Mouse (Mus musculus): ENCODE measurements around the gene Trappc6a. TPM values are rescaled to one million over a fixed set of nuclear protein-coding genes. Genes with fewer than 3 reads are reported as not detected.

The Trappc6a gene
- polyA plus RNA-seq, 1 experiment from 2014 or later, result 101 TPM

- WGBS, result 65% methylated on average over 5 of the region's 5 CpGs
- Histone ChIP-seq H3K4me1 (peaks cover 18% of the 10 kb centered on the region; the same call in 1 of the 2 replicates), H3K9ac (no peak overlapping the region), H3K36me3 (peaks cover 7% of the 10 kb centered on the region; the same call in 1 of the 2 replicates), H3K4me3 (replicated peaks) (no peak overlapping the region), H3K4me2 (replicated peaks) (no peak overlapping the region), H3K9me3 (replicated peaks) (no peaks in the 10 kb centered on the region), H3K27ac (replicated peaks) (no peak overlapping the region), H3K27me3 (no peaks in the 10 kb centered on the region)
- ATAC-seq (ENCODE audit: insufficient number of reproducible peaks, low FRiP score, low TSS enrichment, low read depth), result no peak
Measured at GRCm38 (mm10) chr7:19551634-19552033, 43.4 kb downstream of the Trappc6a start.

- Histone ChIP-seq H3K4me2 (replicated peaks) (no peak overlapping the region), H3K9me3 (replicated peaks) (no peaks in the 10 kb centered on the region), H3K4me1 (0 out of 2 replicates have a peak, but pooled peaks cover 17% of the 10 kb centered on the region), H3K4me3 (replicated peaks) (no peak overlapping the region), H3K27ac (replicated peaks) (no peak overlapping the region), H3K36me3 (peaks cover 7% of the 10 kb centered on the region; the same call in 1 of the 2 replicates), H3K27me3 (no peaks in the 10 kb centered on the region), H3K9ac (no peak overlapping the region)
- ATAC-seq (ENCODE audit: insufficient number of reproducible peaks, low FRiP score, low TSS enrichment, low read depth), result no peak
- WGBS, result 75% methylated on average over 2 of the region's 2 CpGs
Measured at GRCm38 (mm10) chr7:19552443-19552842, 44.2 kb downstream of the Trappc6a start.

GRCm38 (mm10) chr7:19554168-19554567 lies 46.0 kb downstream of the Trappc6a start:
- WGBS, result 74% methylated on average over 1 of the region's 1 CpGs
- H3K36me3 ChIP-seq, result peaks cover 7% of the 10 kb centered on the region; the same call in 1 of the 2 replicates
- H3K4me2 ChIP-seq (replicated peaks), result no peak overlapping the region
- H3K27ac ChIP-seq (replicated peaks), result no peak overlapping the region
- no peak overlapping the region for H3K4me3 ChIP-seq (replicated peaks)
- H3K27me3 ChIP-seq, result no peaks in the 10 kb centered on the region
- ATAC-seq (ENCODE audit: insufficient number of reproducible peaks, low FRiP score, low TSS enrichment, low read depth), result no peak
- peaks cover 28% of the 10 kb centered on the region for H3K4me1 ChIP-seq
- no peak overlapping the region for H3K9ac ChIP-seq
- H3K9me3 ChIP-seq (replicated peaks), result no peaks in the 10 kb centered on the region

GRCm38 (mm10) chr7:19557086-19557485 lies 48.9 kb downstream of the Trappc6a start:
- Histone ChIP-seq H3K27ac (replicated peaks) (no peak overlapping the region), H3K4me2 (replicated peaks) (no peak overlapping the region), H3K27me3 (no peaks in the 10 kb centered on the region), H3K9me3 (replicated peaks) (no peaks in the 10 kb centered on the region), H3K9ac (no peak overlapping the region), H3K36me3 (peaks cover 7% of the 10 kb centered on the region; the same call in 1 of the 2 replicates), H3K4me1 (peaks cover 46% of the 10 kb centered on the region), H3K4me3 (replicated peaks) (no peak overlapping the region)
- ATAC-seq (ENCODE audit: insufficient number of reproducible peaks, low FRiP score, low TSS enrichment, low read depth), result no peak
- 92% methylated on average over 2 of the region's 2 CpGs for WGBS

- Histone ChIP-seq H3K9ac (no peak overlapping the region), H3K27ac (replicated peaks) (no peak overlapping the region), H3K4me2 (replicated peaks) (no peak overlapping the region), H3K36me3 (peaks cover 7% of the 10 kb centered on the region; the same call in 1 of the 2 replicates), H3K4me1 (peaks cover 49% of the 10 kb centered on the region), H3K9me3 (replicated peaks) (no peaks in the 10 kb centered on the region), H3K27me3 (no peaks in the 10 kb centered on the region), H3K4me3 (replicated peaks) (no peak overlapping the region)
- WGBS, result 94% methylated on average over 6 of the region's 6 CpGs
- no peak for ATAC-seq (ENCODE audit: insufficient number of reproducible peaks, low FRiP score, low TSS enrichment, low read depth)
Measured at GRCm38 (mm10) chr7:19557982-19558900, 50.0 kb downstream of the Trappc6a start.

GRCm38 (mm10) chr7:19558965-19559364 lies 50.8 kb downstream of the Trappc6a start:
- ATAC-seq (ENCODE audit: insufficient number of reproducible peaks, low FRiP score, low TSS enrichment, low read depth), result no peak
- 51% methylated on average over 2 of the region's 2 CpGs for whole genome bisulfite sequencing
- H3K4me3 ChIP-seq (replicated peaks), result 0 out of 2 replicates have a peak overlapping the region, but pooled peaks have one; percentile 3
- H3K9ac ChIP-seq, result no peak overlapping the region
- peaks cover 55% of the 10 kb centered on the region for H3K4me1 ChIP-seq
- no peak overlapping the region for H3K27ac ChIP-seq (replicated peaks)
- H3K9me3 ChIP-seq (replicated peaks), result no peaks in the 10 kb centered on the region
- peaks cover 8% of the 10 kb centered on the region for H3K36me3 ChIP-seq
- H3K4me2 ChIP-seq (replicated peaks), result no peak overlapping the region
- no peaks in the 10 kb centered on the region for H3K27me3 ChIP-seq

GRCm38 (mm10) chr7:19560491-19561260 lies 52.5 kb downstream of the Trappc6a start:
- Histone ChIP-seq H3K27ac (replicated peaks) (peak overlapping the region; percentile 95), H3K4me1 (peaks cover 52% of the 10 kb centered on the region), H3K9ac (peak overlapping the region; percentile 99), H3K36me3 (peaks cover 24% of the 10 kb centered on the region), H3K9me3 (replicated peaks) (no peaks in the 10 kb centered on the region), H3K27me3 (no peaks in the 10 kb centered on the region), H3K4me3 (replicated peaks) (peak overlapping the region; percentile 99), H3K4me2 (replicated peaks) (peak overlapping the region; percentile 90)
- ATAC-seq (ENCODE audit: insufficient number of reproducible peaks, low FRiP score, low TSS enrichment, low read depth), result peak; percentile 46; the same call in 1 of the 2 replicates
- WGBS, result 24% methylated on average over 11 of the region's 11 CpGs

- WGBS, result 1% methylated on average over 11 of the region's 11 CpGs
- Histone ChIP-seq H3K4me1 (peaks cover 52% of the 10 kb centered on the region), H3K4me3 (replicated peaks) (peak overlapping the region; percentile 99), H3K36me3 (peaks cover 19% of the 10 kb centered on the region), H3K27me3 (no peaks in the 10 kb centered on the region), H3K9me3 (replicated peaks) (no peaks in the 10 kb centered on the region), H3K9ac (peak overlapping the region; percentile 99), H3K4me2 (replicated peaks) (peak overlapping the region; percentile 90), H3K27ac (replicated peaks) (peak overlapping the region; percentile 95)
- no peak for ATAC-seq (ENCODE audit: insufficient number of reproducible peaks, low FRiP score, low TSS enrichment, low read depth)
Measured at GRCm38 (mm10) chr7:19561431-19561764, 53.2 kb downstream of the Trappc6a start.

- Histone ChIP-seq H3K36me3 (peaks cover 22% of the 10 kb centered on the region), H3K9me3 (replicated peaks) (no peaks in the 10 kb centered on the region), H3K27ac (replicated peaks) (peak overlapping the region; percentile 95), H3K9ac (peak overlapping the region; percentile 99), H3K27me3 (no peaks in the 10 kb centered on the region), H3K4me3 (replicated peaks) (peak overlapping the region; percentile 99), H3K4me2 (replicated peaks) (peak overlapping the region; percentile 90), H3K4me1 (peaks cover 52% of the 10 kb centered on the region)
- peak; percentile 86 for ATAC-seq (ENCODE audit: insufficient number of reproducible peaks, low FRiP score, low TSS enrichment, low read depth)
- WGBS, result under 1% methylated on average over 82 of the region's 102 CpGs
Measured at GRCm38 (mm10) chr7:19561765-19562642, 53.8 kb downstream of the Trappc6a start.

- H3K4me3 ChIP-seq (replicated peaks), result peak within 1 kb of the TSS; percentile 99
- no peaks in the 10 kb centered on the region for H3K27me3 ChIP-seq
- ATAC-seq (ENCODE audit: insufficient number of reproducible peaks, low FRiP score, low TSS enrichment, low read depth), result no peak
- H3K9me3 ChIP-seq (replicated peaks), result no peaks in the 10 kb centered on the region
- H3K27ac ChIP-seq (replicated peaks), result peak within 1 kb of the TSS; percentile 95
- peaks cover 49% of the 10 kb centered on the region for H3K4me1 ChIP-seq
- WGBS, result 2% methylated on average over 19 of the region's 19 CpGs
- peaks cover 25% of the 10 kb centered on the region for H3K36me3 ChIP-seq
- peak within 1 kb of the TSS; percentile 99 for H3K9ac ChIP-seq
- peak within 1 kb of the TSS; percentile 90 for H3K4me2 ChIP-seq (replicated peaks)
Measured at GRCm38 (mm10) chr7:19562643-19563410, 54.6 kb downstream of the Trappc6a start, which contains the start of gene Ppp1r37. Gene Ppp1r37 (minus strand): TSS chr7:19563076.

Measured in embryonic facial prominence, embryonic 15.5 days (tissue).